Mouse (Mus musculus) forebrain, embryonic 10.5 days (tissue): Measurements from ENCODE around the gene Afp. TPM values are rescaled to one million over a fixed set of nuclear protein-coding genes. Genes with fewer than 3 reads are reported as not detected.
A peak's percentile ranks its signal among the peaks of the same experiment; 100 is the strongest.

Source experiments
- DNase-seq: peaks from one replicate; pipeline ENCODE4 v3.0.0-alpha.2; 2017; ENCODE audit warnings: low spot score; ENCODE audit errors: extremely low spot score
- H3K27ac ChIP-seq: fragments of 300-500 bp; sonication (generic); 2 replicates; pipeline ENCODE4 v1.5.1; 2016; ENCODE audit warnings: mild to moderate bottlenecking
- H3K27me3 ChIP-seq: fragments of 300-500 bp; sonication (generic); 2 replicates; pipeline ENCODE4 v1.6.1; 2016; ENCODE audit warnings: mild to moderate bottlenecking; ENCODE audit not compliant: poor library complexity, severe bottlenecking
- H3K36me3 ChIP-seq: fragments of 300-500 bp; sonication (generic); replicated peaks from 2 replicates; pipeline ENCODE4 v1.6.1; 2016; ENCODE audit warnings: mild to moderate bottlenecking, moderate library complexity
- H3K4me1 ChIP-seq: fragments of 300-500 bp; sonication (generic); 2 replicates; pipeline ENCODE4 v1.6.1; 2016
- H3K4me3 ChIP-seq: fragments of 300-500 bp; sonication (generic); 2 replicates; pipeline ENCODE4 v1.5.1; 2016; ENCODE audit warnings: mild to moderate bottlenecking, moderate library complexity
- H3K9me3 ChIP-seq: fragments of 300-500 bp; sonication (generic); 2 replicates; pipeline ENCODE4 v1.6.1; 2016; ENCODE audit warnings: mild to moderate bottlenecking, moderate library complexity
- WGBS: fragments of 180-500 bp; shearing (Covaris S2); methylation state at CpG from one replicate; pipeline ENCODE4 v1.1.7; 2016; 5-methylcytosine and 5-hydroxymethylcytosine counted together
- polyA plus RNA-seq: library from polyadenylated mRNA; unstranded; fragments of >200 nt; fragmentation: Nextera tagmentation; extraction: Ambion mirVana; gene quantifications from 2 replicates; pipeline ENCODE4 v1.2.1, GENCODE M21; 2016

The Afp gene
- polyA plus RNA-seq: 0.11 TPM in 1 of 2 replicates, not detected in the other

DNA sequence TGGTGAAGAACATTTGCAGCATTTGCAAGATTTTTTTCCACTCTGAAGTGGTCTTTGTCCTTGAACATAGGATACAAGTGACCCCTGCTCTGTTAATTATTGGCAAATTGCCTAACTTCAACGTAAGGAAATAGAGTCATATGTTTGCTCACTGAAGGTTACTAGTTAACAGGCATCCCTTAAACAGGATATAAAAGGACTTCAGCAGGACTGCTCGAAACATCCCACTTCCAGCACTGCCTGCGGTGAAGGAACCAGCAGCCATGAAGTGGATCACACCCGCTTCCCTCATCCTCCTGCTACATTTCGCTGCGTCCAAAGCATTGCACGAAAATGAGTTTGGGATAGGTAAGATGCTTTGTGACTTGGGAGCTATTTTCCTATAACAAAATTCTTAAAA is at the start of gene Afp:
Gene Afp (plus strand): TSS at position 220 of the 400 bp plus-strand sequence.
- H3K4me3 ChIP-seq: no peak within 1 kb of the TSS
- 92% methylated on average over 7 of the region's 7 CpGs for WGBS
- H3K36me3 ChIP-seq: no peaks in the 10 kb centered on the region
- no peak for DNase-seq
- H3K27ac ChIP-seq: no peak within 1 kb of the TSS
- H3K4me1 ChIP-seq: no peaks in the 10 kb centered on the region
- H3K9me3 ChIP-seq: no peaks in the 10 kb centered on the region
- no peaks in the 10 kb centered on the region for H3K27me3 ChIP-seq

DNA sequence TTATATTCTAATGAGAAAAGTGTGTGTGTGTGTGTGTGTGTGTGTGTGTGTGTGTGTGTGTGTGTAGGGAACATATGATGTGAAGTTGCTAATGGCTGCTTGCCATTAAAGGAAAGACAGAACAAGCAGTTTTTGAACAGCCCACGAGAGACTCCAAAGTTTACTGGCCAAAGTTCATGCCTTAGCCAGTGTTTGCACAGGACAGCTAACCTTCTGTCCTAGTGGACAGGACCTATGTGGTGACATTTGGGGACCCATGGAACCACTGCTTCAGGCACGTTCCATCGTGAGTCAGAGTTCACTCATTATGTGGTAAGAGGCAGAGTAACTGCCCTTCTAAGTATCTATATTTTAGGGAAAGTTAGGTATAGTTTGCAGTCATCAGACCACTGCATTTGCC is 43.0 kb upstream of the Afp start:
- Histone ChIP-seq H3K9me3 (no peaks in the 10 kb centered on the region), H3K27ac (no peak overlapping the region), H3K36me3 (no peaks in the 10 kb centered on the region), H3K4me1 (no peaks in the 10 kb centered on the region), H3K27me3 (no peaks in the 10 kb centered on the region), H3K4me3 (no peak overlapping the region)
- DNase-seq: no peak
- 90% methylated on average over 3 of the region's 3 CpGs for WGBS

DNA sequence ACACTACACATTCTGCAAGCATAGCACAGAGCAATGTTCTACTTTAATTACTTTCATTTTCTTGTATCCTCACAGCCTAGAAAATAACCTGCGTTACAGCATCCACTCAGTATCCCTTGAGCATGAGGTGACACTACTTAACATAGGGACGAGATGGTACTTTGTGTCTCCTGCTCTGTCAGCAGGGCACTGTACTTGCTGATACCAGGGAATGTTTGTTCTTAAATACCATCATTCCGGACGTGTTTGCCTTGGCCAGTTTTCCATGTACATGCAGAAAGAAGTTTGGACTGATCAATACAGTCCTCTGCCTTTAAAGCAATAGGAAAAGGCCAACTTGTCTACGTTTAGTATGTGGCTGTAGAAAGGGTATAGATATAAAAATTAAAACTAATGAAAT is 40.6 kb upstream of the Afp start:
- WGBS: 88% methylated on average over 5 of the region's 5 CpGs
- no peak for DNase-seq
- no peak overlapping the region for H3K4me3 ChIP-seq

DNA sequence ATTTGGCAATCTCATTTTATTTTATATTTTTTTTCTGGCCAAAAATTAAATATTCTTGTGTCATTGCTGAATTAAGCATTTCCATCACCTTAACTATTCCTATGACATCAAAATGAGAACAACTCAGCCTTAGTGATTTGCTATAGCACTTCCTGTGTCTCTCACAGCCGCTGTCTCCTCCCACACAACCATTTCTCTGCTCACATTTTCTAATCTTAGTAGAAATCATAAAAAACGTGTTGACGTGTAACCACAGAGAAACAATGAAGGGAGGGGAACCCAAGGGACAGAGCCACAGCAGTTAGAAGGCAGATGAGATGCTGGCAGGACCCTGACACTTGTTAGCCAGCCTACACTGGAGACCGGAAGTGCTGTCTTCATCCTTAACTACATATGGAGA is 37.8 kb upstream of the Afp start:
- WGBS: 89% methylated on average over 4 of the region's 4 CpGs
- H3K4me3 ChIP-seq: no peak overlapping the region
- H3K9me3 ChIP-seq: no peaks in the 10 kb centered on the region

More for the DNA sequence above, 40.6 kb upstream of the Afp start:
- no peaks in the 10 kb centered on the region for H3K27me3 ChIP-seq
- no peaks in the 10 kb centered on the region for H3K36me3 ChIP-seq
- H3K27ac ChIP-seq: no peak overlapping the region
- no peaks in the 10 kb centered on the region for H3K9me3 ChIP-seq
- H3K4me1 ChIP-seq: no peaks in the 10 kb centered on the region

DNA sequence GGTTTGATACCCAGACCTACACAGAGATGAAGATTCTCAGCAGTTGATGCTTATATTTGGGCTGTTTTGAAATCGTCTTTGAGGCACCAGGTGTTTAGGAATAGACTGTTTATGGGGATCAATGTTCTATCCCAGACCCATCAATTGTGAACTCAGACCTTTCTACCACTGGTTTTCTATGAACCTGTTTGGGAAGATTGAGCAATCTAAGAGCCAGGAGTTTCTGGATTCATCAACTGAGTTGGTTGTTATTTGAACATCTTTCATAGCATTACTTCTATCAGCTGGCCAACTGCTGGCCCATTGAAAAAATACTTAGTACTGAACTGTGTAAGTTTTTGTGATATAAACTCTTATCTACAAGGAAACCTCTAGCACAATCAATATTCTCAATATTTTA is 33.3 kb upstream of the Afp start:
- WGBS: 78% methylated on average over 1 of the region's 1 CpGs
- no peak overlapping the region for H3K27ac ChIP-seq
- no peak overlapping the region for H3K4me3 ChIP-seq
- H3K4me1 ChIP-seq: no peaks in the 10 kb centered on the region
- no peaks in the 10 kb centered on the region for H3K36me3 ChIP-seq
- H3K9me3 ChIP-seq: no peaks in the 10 kb centered on the region
- no peaks in the 10 kb centered on the region for H3K27me3 ChIP-seq
- no peak for DNase-seq

More for the DNA sequence above, 37.8 kb upstream of the Afp start:
- Histone ChIP-seq H3K27ac (no peak overlapping the region), H3K36me3 (no peaks in the 10 kb centered on the region), H3K4me1 (no peaks in the 10 kb centered on the region), H3K27me3 (no peaks in the 10 kb centered on the region)
- DNase-seq: no peak

DNA sequence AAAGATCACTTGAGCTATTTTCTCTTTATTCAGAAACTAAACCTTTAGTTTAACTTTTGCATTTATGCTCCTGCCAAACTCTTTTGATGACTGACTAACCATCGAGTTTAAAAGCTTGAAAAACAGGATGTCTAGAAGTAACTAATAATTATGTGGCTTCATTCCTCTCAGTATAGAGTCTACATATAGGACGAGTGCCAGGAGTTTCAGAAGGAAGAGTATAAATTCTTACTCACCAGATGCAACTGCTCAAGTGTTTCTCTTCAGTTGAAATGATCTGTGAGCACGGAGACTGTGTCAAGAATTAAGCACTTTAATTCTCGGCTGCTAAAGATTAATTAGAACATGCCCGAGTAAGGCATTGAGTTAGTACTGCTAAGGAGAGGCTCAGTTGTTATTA is 31.8 kb upstream of the Afp start:
- no peaks in the 10 kb centered on the region for H3K9me3 ChIP-seq
- no peaks in the 10 kb centered on the region for H3K27me3 ChIP-seq
- H3K4me3 ChIP-seq: no peak overlapping the region
- no peak overlapping the region for H3K27ac ChIP-seq
- no peak for DNase-seq
- 88% methylated on average over 5 of the region's 5 CpGs for WGBS
- H3K4me1 ChIP-seq: no peaks in the 10 kb centered on the region
- no peaks in the 10 kb centered on the region for H3K36me3 ChIP-seq

DNA sequence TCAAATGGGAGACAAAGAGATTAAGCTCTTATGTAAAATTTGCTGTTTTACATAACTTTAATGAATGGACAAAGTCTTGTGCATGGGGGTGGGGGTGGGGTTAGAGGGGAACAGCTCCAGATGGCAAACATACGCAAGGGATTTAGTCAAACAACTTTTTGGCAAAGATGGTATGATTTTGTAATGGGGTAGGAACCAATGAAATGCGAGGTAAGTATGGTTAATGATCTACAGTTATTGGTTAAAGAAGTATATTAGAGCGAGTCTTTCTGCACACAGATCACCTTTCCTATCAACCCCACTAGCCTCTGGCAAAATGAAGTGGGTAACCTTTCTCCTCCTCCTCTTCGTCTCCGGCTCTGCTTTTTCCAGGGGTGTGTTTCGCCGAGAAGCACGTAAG is 29.9 kb upstream of the Afp start, which contains the start of gene Alb:
Gene Alb (plus strand): TSS at position 279 of the 400 bp plus-strand sequence.
- Histone ChIP-seq H3K4me3 (no peak within 1 kb of the TSS), H3K4me1 (no peaks in the 10 kb centered on the region), H3K36me3 (no peaks in the 10 kb centered on the region), H3K27me3 (no peaks in the 10 kb centered on the region), H3K27ac (no peak within 1 kb of the TSS), H3K9me3 (no peaks in the 10 kb centered on the region)
- DNase-seq: no peak
- WGBS: 93% methylated on average over 8 of the region's 8 CpGs

DNA sequence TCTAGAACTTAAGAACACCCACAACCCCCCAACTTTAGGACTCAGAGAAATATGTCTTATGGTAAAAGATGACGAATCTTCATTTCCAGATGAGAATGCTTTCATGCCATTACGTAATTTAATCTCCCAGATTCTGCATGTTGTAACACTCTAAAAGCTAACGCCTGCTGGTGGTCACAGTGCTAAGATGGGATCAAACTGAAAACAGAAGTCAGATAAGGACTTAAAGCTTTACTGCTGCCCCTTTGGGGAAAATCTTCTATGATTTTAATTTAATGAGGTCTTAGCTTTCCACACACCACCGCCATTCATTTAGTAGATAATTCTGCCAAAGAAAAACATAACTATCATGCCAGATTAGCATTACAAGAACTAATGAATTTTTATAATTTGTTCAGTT is 23.7 kb upstream of the Afp start:
- DNase-seq: no peak
- H3K27me3 ChIP-seq: no peaks in the 10 kb centered on the region
- no peaks in the 10 kb centered on the region for H3K36me3 ChIP-seq
- no peak overlapping the region for H3K27ac ChIP-seq
- peaks cover 17% of the 10 kb centered on the region for H3K4me1 ChIP-seq
- 65% methylated on average over 4 of the region's 4 CpGs for WGBS
- no peaks in the 10 kb centered on the region for H3K9me3 ChIP-seq
- no peak overlapping the region for H3K4me3 ChIP-seq

DNA sequence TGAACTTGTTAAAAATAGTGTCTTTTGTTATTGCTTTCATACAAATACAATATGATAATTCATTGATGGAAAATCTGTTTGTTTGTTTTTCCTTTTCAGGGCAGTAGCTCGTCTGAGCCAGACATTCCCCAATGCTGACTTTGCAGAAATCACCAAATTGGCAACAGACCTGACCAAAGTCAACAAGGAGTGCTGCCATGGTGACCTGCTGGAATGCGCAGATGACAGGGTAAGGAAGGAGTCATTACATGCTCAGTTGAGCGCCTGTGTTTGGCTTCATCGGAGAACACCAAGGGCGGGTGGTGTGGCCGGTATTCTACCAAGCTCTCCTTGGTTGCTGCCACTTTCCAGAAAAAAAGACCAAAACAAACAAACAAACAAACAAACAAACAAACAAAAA is 23.3 kb upstream of the Afp start:
- peak; percentile 63 for DNase-seq
- H3K27me3 ChIP-seq: no peaks in the 10 kb centered on the region
- H3K4me3 ChIP-seq: no peak overlapping the region
- no peak overlapping the region for H3K27ac ChIP-seq
- no peaks in the 10 kb centered on the region for H3K36me3 ChIP-seq
- no peaks in the 10 kb centered on the region for H3K9me3 ChIP-seq
- 39% methylated on average over 6 of the region's 6 CpGs for WGBS
- peaks cover 17% of the 10 kb centered on the region for H3K4me1 ChIP-seq

DNA sequence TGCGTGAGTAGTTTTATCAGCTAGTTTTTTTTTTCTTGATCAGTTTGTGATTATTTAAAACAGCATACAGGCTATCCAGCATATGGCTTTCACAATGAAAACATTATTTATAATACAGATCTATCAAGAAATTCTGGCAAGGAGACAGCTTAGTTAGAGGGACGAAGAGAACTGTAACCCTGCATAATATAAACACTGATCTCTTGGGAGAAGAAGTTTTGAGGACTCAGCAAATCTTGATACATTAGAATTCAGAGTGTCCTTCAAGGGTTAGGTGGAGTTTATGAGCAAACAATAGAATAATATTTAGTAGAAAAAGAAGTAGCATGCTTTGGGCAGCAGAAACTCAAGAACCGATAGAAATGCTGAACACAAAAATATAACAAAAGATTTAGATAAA is 19.7 kb upstream of the Afp start:
- DNase-seq: no peak
- no peaks in the 10 kb centered on the region for H3K9me3 ChIP-seq
- H3K4me3 ChIP-seq: no peak overlapping the region
- H3K27me3 ChIP-seq: no peaks in the 10 kb centered on the region
- peaks cover 17% of the 10 kb centered on the region for H3K4me1 ChIP-seq
- H3K36me3 ChIP-seq: no peaks in the 10 kb centered on the region
- WGBS: 90% methylated on average over 3 of the region's 3 CpGs
- no peak overlapping the region for H3K27ac ChIP-seq

DNA sequence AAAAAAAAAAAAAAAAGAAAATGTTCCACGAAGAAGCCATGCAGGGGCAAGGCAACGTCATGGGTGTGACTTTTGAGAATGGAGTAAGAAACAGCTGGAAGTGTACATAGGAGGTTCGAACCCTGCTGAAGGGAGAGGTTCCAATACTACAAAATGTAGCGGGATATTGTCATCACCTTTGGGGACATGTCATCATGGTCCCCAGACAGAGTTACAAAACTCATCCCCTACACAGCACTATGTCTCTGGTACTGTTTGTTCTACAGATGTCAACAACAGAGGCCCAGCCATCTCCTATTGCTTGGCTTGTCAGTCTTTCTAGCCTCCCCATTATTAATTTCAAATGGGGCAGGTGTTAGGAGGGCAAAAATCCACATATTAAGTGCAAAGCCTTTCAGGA is 16.6 kb upstream of the Afp start:
- H3K4me1 ChIP-seq: no peaks in the 10 kb centered on the region
- WGBS: 89% methylated on average over 4 of the region's 4 CpGs
- no peak for DNase-seq

DNA sequence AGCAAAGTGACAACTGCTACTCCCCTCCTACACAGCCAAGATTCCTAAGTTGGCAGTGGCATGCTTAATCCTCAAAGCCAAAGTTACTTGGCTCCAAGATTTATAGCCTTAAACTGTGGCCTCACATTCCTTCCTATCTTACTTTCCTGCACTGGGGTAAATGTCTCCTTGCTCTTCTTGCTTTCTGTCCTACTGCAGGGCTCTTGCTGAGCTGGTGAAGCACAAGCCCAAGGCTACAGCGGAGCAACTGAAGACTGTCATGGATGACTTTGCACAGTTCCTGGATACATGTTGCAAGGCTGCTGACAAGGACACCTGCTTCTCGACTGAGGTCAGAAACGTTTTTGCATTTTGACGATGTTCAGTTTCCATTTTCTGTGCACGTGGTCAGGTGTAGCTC is 16.2 kb upstream of the Afp start:
- DNase-seq: no peak
- Histone ChIP-seq H3K27ac (no peak overlapping the region), H3K27me3 (no peaks in the 10 kb centered on the region), H3K4me1 (no peaks in the 10 kb centered on the region), H3K4me3 (no peak overlapping the region), H3K9me3 (no peaks in the 10 kb centered on the region), H3K36me3 (no peaks in the 10 kb centered on the region)
- 87% methylated on average over 5 of the region's 5 CpGs for WGBS

More for the DNA sequence above, 16.6 kb upstream of the Afp start:
- no peak overlapping the region for H3K27ac ChIP-seq
- no peak overlapping the region for H3K4me3 ChIP-seq
- H3K27me3 ChIP-seq: no peaks in the 10 kb centered on the region
- no peaks in the 10 kb centered on the region for H3K9me3 ChIP-seq
- no peaks in the 10 kb centered on the region for H3K36me3 ChIP-seq

DNA sequence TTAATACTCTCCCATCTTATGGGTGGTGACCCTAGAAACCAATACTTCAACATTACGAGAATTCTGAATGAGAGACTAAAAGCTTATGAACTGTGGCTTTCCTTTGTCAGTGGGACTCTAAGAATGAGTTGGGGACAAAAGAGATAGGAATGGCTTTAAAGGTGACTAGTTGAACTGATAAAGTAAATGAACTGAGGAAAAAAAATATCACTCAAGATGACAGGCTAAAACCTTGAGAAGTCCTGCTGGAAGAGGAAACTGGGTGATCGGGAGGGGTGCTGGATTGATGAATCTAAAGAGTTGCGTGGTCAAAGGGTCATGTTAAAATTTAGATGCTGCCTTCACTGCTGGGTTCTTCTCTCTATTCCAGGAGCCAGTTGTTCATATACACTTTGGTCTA is 13.8 kb upstream of the Afp start:
- H3K9me3 ChIP-seq: no peaks in the 10 kb centered on the region
- DNase-seq: no peak
- H3K27ac ChIP-seq: no peak overlapping the region
- no peaks in the 10 kb centered on the region for H3K36me3 ChIP-seq
- no peaks in the 10 kb centered on the region for H3K27me3 ChIP-seq
- no peak overlapping the region for H3K4me3 ChIP-seq
- 90% methylated on average over 3 of the region's 3 CpGs for WGBS
- no peaks in the 10 kb centered on the region for H3K4me1 ChIP-seq
